Mouse (Mus musculus) heart, adult 11 months (tissue): ENCODE measurements around the gene Lmo4.

Experiments used
- DNase-seq: peaks from one replicate; pipeline ENCODE4 v3.0.0; 2022

Lmo4 gene

GRCm38 (mm10) chr3:144147244-144147643, 57.8 kb downstream of the Lmo4 start:
- peak; percentile 85 for DNase-seq

- DNase-seq = peak; percentile 28
These were observed 61.0 kb downstream of the Lmo4 start for GRCm38 (mm10) chr3:144144066-144144465.

GRCm38 (mm10) chr3:144142939-144143338, 62.1 kb downstream of the Lmo4 start:
- DNase-seq = peak; percentile 61

- peak; percentile 63 for DNase-seq
These were observed 63.2 kb downstream of the Lmo4 start for GRCm38 (mm10) chr3:144141786-144142185.

GRCm38 (mm10) chr3:144140816-144141215, 64.2 kb downstream of the Lmo4 start:
- peak; percentile 68 for DNase-seq

GRCm38 (mm10) chr3:144138659-144139058, 66.4 kb downstream of the Lmo4 start:
- no peak for DNase-seq
